Mouse (Mus musculus) erythroblast, adult 5-6 weeks (primary cell): ENCODE measurements around the gene Olfr600. TPM values are rescaled to one million over a fixed set of nuclear protein-coding genes. Genes with fewer than 3 reads are reported as not detected.
"Not testable (repeated sequence)": the region's sequence is repeated elsewhere in the genome, so short reads cannot be mapped to it uniquely, and the experiment has no call there.

Experiments used
- ATAC-seq: replicated peaks from 2 replicates; pipeline ENCODE4 v1.8.0; 2016; ENCODE audit warnings: moderate number of reproducible peaks, mild to moderate bottlenecking, moderate TSS enrichment, inconsistent platforms; ENCODE audit not compliant: poor library complexity, low FRiP score, severe bottlenecking
- total RNA-seq, 2 experiments: library from RNA; stranded (forward) in 1 of 2; stranded (reverse) in 1 of 2; fragments of 150-400 nt in 1 of 2; fragments of 200-764, 138-1000 nt in 1 of 2; gene quantifications; 2 replicates each; pipeline versions ENCODE4 v1.2.3 to v1.2.4; 2015 to 2017; ENCODE audit warnings: low replicate concordance in 2 of 2

The Olfr600 gene
- total RNA-seq (2015; ENCODE audit: low replicate concordance) (not detected in 2 replicates), total RNA-seq (2017; ENCODE audit: low replicate concordance) (not detected in 2 replicates)

- ATAC-seq: no peak
Observed at GRCm38 (mm10) chr7:103349569-103349968, at the start of gene Olfr600. Gene Olfr600 (minus strand): TSS chr7:103349669.

GRCm38 (mm10) chr7:103398981-103399380 is 49.5 kb upstream of the Olfr600 start:
- ATAC-seq: no peak

GRCm38 (mm10) chr7:103397758-103398157 is 48.3 kb upstream of the Olfr600 start:
- ATAC-seq: no peak

GRCm38 (mm10) chr7:103386077-103386476 is 36.6 kb upstream of the Olfr600 start, which contains the start of gene Olfr603:
Gene Olfr603 (minus strand): TSS chr7:103386177.
- ATAC-seq: no peak

GRCm38 (mm10) chr7:103362555-103362954 is 13.1 kb upstream of the Olfr600 start, which contains the start of gene Olfr601:
Gene Olfr601 (minus strand): TSS chr7:103362655.
- ATAC-seq: no peak

GRCm38 (mm10) chr7:103335617-103336016 is 13.9 kb downstream of the Olfr600 start, which contains the start of gene Olfr599:
Gene Olfr599 (plus strand): TSS chr7:103335917.
- ATAC-seq: no peak

GRCm38 (mm10) chr7:103323268-103323667 is 26.2 kb downstream of the Olfr600 start, which contains the start of gene Olfr598:
Gene Olfr598 (plus strand): TSS chr7:103323568.
- no peak for ATAC-seq

GRCm38 (mm10) chr7:103316015-103316414 is 33.5 kb downstream of the Olfr600 start, which contains the start of gene Olfr597:
Gene Olfr597 (plus strand): TSS chr7:103316315.
- ATAC-seq: not testable (repeated sequence)

GRCm38 (mm10) chr7:103305348-103305747 is 44.1 kb downstream of the Olfr600 start, which contains the start of gene Olfr596:
Gene Olfr596 (plus strand): TSS chr7:103305648.
- not testable (repeated sequence) for ATAC-seq

Other genes starting within 250 kb of the Olfr600 start
- gene Olfr586, start 224.0 kb downstream of the Olfr600 start, total RNA-seq (2015; ENCODE audit: low replicate concordance): not detected in 2 replicates
- 0.17 TPM in 1 of 2 replicates, not detected in the other for gene Olfr586, start 224.0 kb downstream of the Olfr600 start, total RNA-seq (2017; ENCODE audit: low replicate concordance)
- not detected in 2 replicates for gene Olfr588-ps1, start 208.8 kb downstream of the Olfr600 start, total RNA-seq (2015; ENCODE audit: low replicate concordance)
- gene Olfr588-ps1, start 208.8 kb downstream of the Olfr600 start, total RNA-seq (2017; ENCODE audit: low replicate concordance): not detected in 2 replicates
- gene Olfr589, start 193.3 kb downstream of the Olfr600 start, total RNA-seq (2015; ENCODE audit: low replicate concordance): not detected in 2 replicates
- not detected in 2 replicates for gene Olfr589, start 193.3 kb downstream of the Olfr600 start, total RNA-seq (2017; ENCODE audit: low replicate concordance)
- gene Olfr591, start 171.3 kb downstream of the Olfr600 start, total RNA-seq (2015; ENCODE audit: low replicate concordance): not detected in 2 replicates
- gene Olfr591, start 171.3 kb downstream of the Olfr600 start, total RNA-seq (2017; ENCODE audit: low replicate concordance): not detected in 2 replicates
- gene Olfr592, start 164.9 kb downstream of the Olfr600 start, total RNA-seq (2015; ENCODE audit: low replicate concordance): not detected in 2 replicates
- gene Olfr592, start 164.9 kb downstream of the Olfr600 start, total RNA-seq (2017; ENCODE audit: low replicate concordance): 0.70 TPM in 1 of 2 replicates, not detected in the other
- not detected in 2 replicates for gene Olfr593, start 137.8 kb downstream of the Olfr600 start, total RNA-seq (2015; ENCODE audit: low replicate concordance)
- gene Olfr593, start 137.8 kb downstream of the Olfr600 start, total RNA-seq (2017; ENCODE audit: low replicate concordance): not detected in 2 replicates
- gene Olfr594, start 132.7 kb downstream of the Olfr600 start, total RNA-seq (2015; ENCODE audit: low replicate concordance): not detected in 2 replicates
- not detected in 2 replicates for gene Olfr594, start 132.7 kb downstream of the Olfr600 start, total RNA-seq (2017; ENCODE audit: low replicate concordance)
- gene Usp17ld, start 97.2 kb downstream of the Olfr600 start, total RNA-seq (2015; ENCODE audit: low replicate concordance): not detected in 2 replicates
- not detected in 2 replicates for gene Usp17ld, start 97.2 kb downstream of the Olfr600 start, total RNA-seq (2017; ENCODE audit: low replicate concordance)
- gene Olfr596, start 44.0 kb downstream of the Olfr600 start, total RNA-seq (2015; ENCODE audit: low replicate concordance): not detected in 2 replicates
- gene Olfr596, start 44.0 kb downstream of the Olfr600 start, total RNA-seq (2017; ENCODE audit: low replicate concordance): not detected in 2 replicates
- not detected in 2 replicates for gene Olfr597, start 33.4 kb downstream of the Olfr600 start, total RNA-seq (2015; ENCODE audit: low replicate concordance)
- gene Olfr597, start 33.4 kb downstream of the Olfr600 start, total RNA-seq (2017; ENCODE audit: low replicate concordance): not detected in 2 replicates
- gene Olfr598, start 26.1 kb downstream of the Olfr600 start, total RNA-seq (2015; ENCODE audit: low replicate concordance): not detected in 2 replicates
- not detected in 2 replicates for gene Olfr598, start 26.1 kb downstream of the Olfr600 start, total RNA-seq (2017; ENCODE audit: low replicate concordance)
- not detected in 2 replicates for gene Olfr599, start 13.8 kb downstream of the Olfr600 start, total RNA-seq (2015; ENCODE audit: low replicate concordance)
- gene Olfr599, start 13.8 kb downstream of the Olfr600 start, total RNA-seq (2017; ENCODE audit: low replicate concordance): not detected in 2 replicates
- gene Olfr601, start 13.0 kb upstream of the Olfr600 start, total RNA-seq (2015; ENCODE audit: low replicate concordance): not detected in 2 replicates
- not detected in 2 replicates for gene Olfr601, start 13.0 kb upstream of the Olfr600 start, total RNA-seq (2017; ENCODE audit: low replicate concordance)
- gene Olfr603, start 36.5 kb upstream of the Olfr600 start, total RNA-seq (2015; ENCODE audit: low replicate concordance): not detected in 2 replicates
- not detected in 2 replicates for gene Olfr603, start 36.5 kb upstream of the Olfr600 start, total RNA-seq (2017; ENCODE audit: low replicate concordance)
- not detected in 2 replicates for gene Usp17lc, start 65.4 kb upstream of the Olfr600 start, total RNA-seq (2015; ENCODE audit: low replicate concordance)
- gene Usp17lc, start 65.4 kb upstream of the Olfr600 start, total RNA-seq (2017; ENCODE audit: low replicate concordance): not detected in 2 replicates
- not detected in 2 replicates for gene Olfr605, start 95.8 kb upstream of the Olfr600 start, total RNA-seq (2015; ENCODE audit: low replicate concordance)
- gene Olfr605, start 95.8 kb upstream of the Olfr600 start, total RNA-seq (2017; ENCODE audit: low replicate concordance): not detected in 2 replicates
- not detected in 2 replicates for gene Olfr606, start 99.4 kb upstream of the Olfr600 start, total RNA-seq (2015; ENCODE audit: low replicate concordance)
- gene Olfr606, start 99.4 kb upstream of the Olfr600 start, total RNA-seq (2017; ENCODE audit: low replicate concordance): not detected in 2 replicates
- not detected in 2 replicates for gene Olfr607, start 114.5 kb upstream of the Olfr600 start, total RNA-seq (2015; ENCODE audit: low replicate concordance)
- not detected in 2 replicates for gene Olfr607, start 114.5 kb upstream of the Olfr600 start, total RNA-seq (2017; ENCODE audit: low replicate concordance)
- not detected in 2 replicates for gene Olfr608, start 120.2 kb upstream of the Olfr600 start, total RNA-seq (2015; ENCODE audit: low replicate concordance)
- gene Olfr608, start 120.2 kb upstream of the Olfr600 start, total RNA-seq (2017; ENCODE audit: low replicate concordance): not detected in 2 replicates
- not detected in 2 replicates for gene Olfr609, start 148.4 kb upstream of the Olfr600 start, total RNA-seq (2015; ENCODE audit: low replicate concordance)
- gene Olfr609, start 148.4 kb upstream of the Olfr600 start, total RNA-seq (2017; ENCODE audit: low replicate concordance): not detected in 2 replicates
- gene Olfr610, start 162.5 kb upstream of the Olfr600 start, total RNA-seq (2015; ENCODE audit: low replicate concordance): not detected in 2 replicates
- not detected in 2 replicates for gene Olfr610, start 162.5 kb upstream of the Olfr600 start, total RNA-seq (2017; ENCODE audit: low replicate concordance)
- gene Olfr611, start 171.2 kb upstream of the Olfr600 start, total RNA-seq (2015; ENCODE audit: low replicate concordance): not detected in 2 replicates
- not detected in 2 replicates for gene Olfr611, start 171.2 kb upstream of the Olfr600 start, total RNA-seq (2017; ENCODE audit: low replicate concordance)
- not detected in 2 replicates for gene Olfr612, start 193.0 kb upstream of the Olfr600 start, total RNA-seq (2015; ENCODE audit: low replicate concordance)
- gene Olfr612, start 193.0 kb upstream of the Olfr600 start, total RNA-seq (2017; ENCODE audit: low replicate concordance): 0.85 TPM in 1 of 2 replicates, not detected in the other
- gene Olfr613, start 198.4 kb upstream of the Olfr600 start, total RNA-seq (2015; ENCODE audit: low replicate concordance): not detected in 2 replicates
- gene Olfr613, start 198.4 kb upstream of the Olfr600 start, total RNA-seq (2017; ENCODE audit: low replicate concordance): 0.70 TPM in 1 of 2 replicates, not detected in the other
- not detected in 2 replicates for gene Olfr615, start 206.4 kb upstream of the Olfr600 start, total RNA-seq (2015; ENCODE audit: low replicate concordance)
- gene Olfr615, start 206.4 kb upstream of the Olfr600 start, total RNA-seq (2017; ENCODE audit: low replicate concordance): not detected in 2 replicates
- gene Olfr616, start 219.5 kb upstream of the Olfr600 start, total RNA-seq (2015; ENCODE audit: low replicate concordance): not detected in 2 replicates
- not detected in 2 replicates for gene Olfr616, start 219.5 kb upstream of the Olfr600 start, total RNA-seq (2017; ENCODE audit: low replicate concordance)
- gene Olfr617, start 223.4 kb upstream of the Olfr600 start, total RNA-seq (2015; ENCODE audit: low replicate concordance): not detected in 2 replicates
- gene Olfr617, start 223.4 kb upstream of the Olfr600 start, total RNA-seq (2017; ENCODE audit: low replicate concordance): not detected in 2 replicates
- gene Olfr618, start 240.4 kb upstream of the Olfr600 start, total RNA-seq (2015; ENCODE audit: low replicate concordance): not detected in 2 replicates
- not detected in 2 replicates for gene Olfr618, start 240.4 kb upstream of the Olfr600 start, total RNA-seq (2017; ENCODE audit: low replicate concordance)